Mouse (Mus musculus): ENCODE data around the gene 2310002L09Rik.
"Not testable (repeated sequence)": the region's sequence is repeated elsewhere in the genome, so short reads cannot be mapped to it uniquely, and the experiment has no call there.

The 2310002L09Rik gene

GRCm38 (mm10) chr4:73950375-73950896, at the start of gene 2310002L09Rik:
2310002L09Rik (minus strand) TSS chr4:73950846.
- no peak for DNase-seq (ENCODE audit: low read depth)

- no peak for DNase-seq (ENCODE audit: low read depth)
These were observed 29.8 kb upstream of the 2310002L09Rik start for GRCm38 (mm10) chr4:73980454-73980853.

GRCm38 (mm10) chr4:73920660-73921059, 30.0 kb downstream of the 2310002L09Rik start, which contains the start of gene Gm11756:
Gm11756 (minus strand) TSS chr4:73920760.
- DNase-seq (ENCODE audit: low read depth): not testable (repeated sequence)

- DNase-seq (ENCODE audit: low read depth): not testable (repeated sequence)
These were observed 44.8 kb downstream of the 2310002L09Rik start, which contains the start of gene Gm13871 for GRCm38 (mm10) chr4:73905853-73906252. Gm13871 (minus strand) TSS chr4:73905953.

GRCm38 (mm10) chr4:73891012-73891411, 59.6 kb downstream of the 2310002L09Rik start, which contains the start of gene Gm11757:
Gm11757 (minus strand) TSS chr4:73891112.
- DNase-seq (ENCODE audit: low read depth): not testable (repeated sequence)

Measured in c-Kit-positive CD71-negative TER-119-negative erythroid progenitor cells, embryonic 14.5 days (primary cell).